Mouse (Mus musculus) heart, adult 2 months (tissue): ENCODE results near the gene Efna2. TPM values are rescaled to one million over a fixed set of nuclear protein-coding genes. Genes with fewer than 3 reads are reported as not detected.

ENCODE experiments used
- DNase-seq, 2 experiments: peaks; one replicate each; pipeline ENCODE4 v3.0.0; 2021
- H3K27ac ChIP-seq: fragments of 200-600 bp; 2 replicates; pipeline ENCODE4 v1.8.1; 2022
- H3K27me3 ChIP-seq: fragments of 200-500 bp; 2 replicates; pipeline ENCODE4 v1.6.1; 2012; ENCODE audit warnings: mild to moderate bottlenecking, low read length, inconsistent platforms, mixed read lengths; ENCODE audit not compliant: control insufficient read depth, insufficient read depth
- H3K36me3 ChIP-seq: fragments of 200-500 bp; 2 replicates; pipeline ENCODE4 v1.6.1; 2012; ENCODE audit warnings: low read length, inconsistent platforms; ENCODE audit not compliant: control insufficient read depth, insufficient read depth
- H3K4me1 ChIP-seq: fragments of 200-500 bp; 2 replicates; pipeline ENCODE4 v1.6.1; 2011; ENCODE audit warnings: low read length; ENCODE audit not compliant: control insufficient read depth, insufficient read depth
- H3K4me3 ChIP-seq: fragments of 200-600 bp; 2 replicates; pipeline ENCODE4 v1.8.1; 2022
- H3K79me2 ChIP-seq: fragments of 200-500 bp; replicated peaks from 2 replicates; pipeline ENCODE4 v1.6.1; 2012; ENCODE audit warnings: mild to moderate bottlenecking, inconsistent platforms, low read length, moderate library complexity, mixed read lengths; ENCODE audit not compliant: control insufficient read depth, insufficient read depth
- H3K9ac ChIP-seq: fragments of 200-500 bp; 2 replicates; pipeline ENCODE4 v1.6.1; 2012; ENCODE audit warnings: low read depth, mild to moderate bottlenecking, control low read depth, inconsistent platforms, low read length, mixed read lengths
- CTCF ChIP-seq: fragments of 200-600 bp; IDR thresholded peaks from 2 replicates; pipeline ENCODE4 v1.8.1; 2022; ENCODE audit warnings: antibody characterized with exemption, mild to moderate bottlenecking, moderate library complexity
- EP300 ChIP-seq: fragments of 200-500 bp; IDR thresholded peaks from 2 replicates; pipeline ENCODE4 v1.6.1; 2011; ENCODE audit warnings: low read depth, low read length, control low read depth; ENCODE audit not compliant: insufficient read depth
- POLR2A ChIP-seq: fragments of 200-500 bp; IDR thresholded peaks from 2 replicates; pipeline ENCODE4 v1.6.1; 2011; ENCODE audit warnings: mild to moderate bottlenecking, low read depth, low read length, control low read depth; ENCODE audit not compliant: insufficient read depth
- WGBS: fragments of 180-500 bp; shearing (Covaris S2); methylation state at CpG from one replicate; pipeline ENCODE4 v1.1.7; 2018; 5-methylcytosine and 5-hydroxymethylcytosine counted together
- intact Hi-C: fragments of 180-260 bp; cut with DNase I; formaldehyde crosslinking; loops from one replicate; pipeline ENCODE4 v1.15.1; 2025
- polyA plus RNA-seq: library from polyadenylated mRNA; depleted of rRNA; stranded (reverse); fragments of >200 nt; gene quantifications from 2 replicates; pipeline ENCODE4 v1.2.3, GENCODE M21; 2012
- total RNA-seq, 2 experiments: library from RNA; stranded (reverse); gene quantifications; 2 replicates each; pipeline ENCODE4 v1.2.3; 2021

Efna2 gene
- total and polyA plus RNA-seq, 3 experiments = 0.86 to 1.7 (median 1.1) TPM

DNA sequence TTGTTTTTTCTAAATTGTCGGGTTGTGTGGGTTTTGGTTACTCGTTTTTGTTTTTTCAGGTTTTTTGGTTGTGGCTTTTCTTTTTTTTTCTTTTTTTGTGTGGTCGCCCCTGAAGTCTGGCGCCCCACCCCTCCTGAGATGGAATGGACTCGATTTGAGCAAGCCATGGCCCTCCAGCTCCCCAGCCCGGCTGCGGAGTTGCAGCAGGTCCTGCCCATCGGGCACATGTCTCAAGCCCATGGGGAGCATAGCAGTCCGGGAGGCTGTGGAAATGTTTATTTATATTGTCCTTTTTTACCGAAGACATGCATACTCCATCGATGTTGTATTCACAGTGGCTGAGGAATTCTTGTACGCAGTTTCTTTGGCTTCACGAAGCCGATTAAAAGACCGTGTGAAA is 8.0 kb upstream of the Efna2 start:
- Histone ChIP-seq H3K9ac (no peak overlapping the region), H3K4me1 (peaks cover 6% of the 10 kb centered on the region), H3K4me3 (no peak overlapping the region), H3K36me3 (peaks cover 2% of the 10 kb centered on the region), H3K27me3 (no peaks in the 10 kb centered on the region), H3K79me2 (peaks cover 5% of the 10 kb centered on the region), H3K27ac (no peak overlapping the region)
- no peak for TF ChIP-seq POLR2A
- 81% methylated on average over 15 of the region's 15 CpGs for WGBS
- DNase-seq = no peak
- intact Hi-C loops = loop anchor here (10.0 kb wide), 1 partner anchor 154 kb away; the partner anchor contains the start of genes 2310011J03Rik, Pcsk4 and Reep6

DNA sequence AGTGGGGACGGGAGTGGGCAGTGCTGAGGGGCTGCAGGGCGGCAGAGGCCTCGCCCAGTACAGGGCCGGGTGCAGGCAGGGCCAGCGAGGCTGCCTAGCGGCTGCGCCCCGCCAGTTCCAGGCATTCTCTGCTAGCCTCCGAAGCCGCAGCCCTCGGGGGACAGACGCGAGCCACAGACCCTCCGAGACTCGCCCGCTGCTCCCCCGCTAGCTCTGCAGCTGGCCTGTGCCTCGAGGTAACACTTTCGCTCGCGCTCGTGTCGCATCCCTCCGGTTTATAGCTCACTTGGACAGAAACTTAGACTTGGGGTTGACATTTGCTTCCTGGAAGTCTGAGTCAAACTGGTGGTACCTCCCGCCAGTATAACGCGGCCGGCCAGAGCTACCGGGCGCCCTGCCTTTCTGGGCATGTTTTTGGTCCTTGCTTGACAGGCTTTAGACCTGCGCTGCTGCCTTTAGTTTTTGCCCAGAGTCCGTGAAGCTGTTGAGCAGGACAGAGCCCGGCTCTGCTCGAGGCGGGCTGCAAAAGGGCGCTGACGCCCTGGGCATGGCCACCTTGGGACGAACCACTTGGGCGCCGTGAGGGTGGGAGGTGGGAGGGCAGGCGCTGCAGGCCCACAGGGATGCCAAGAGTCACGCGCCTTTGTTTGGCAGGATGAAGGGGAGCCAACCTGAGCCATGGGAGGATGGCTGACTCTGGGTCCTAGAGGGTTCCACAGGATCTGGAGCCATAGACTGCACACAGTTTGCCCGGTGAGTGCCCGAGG is 7.3 kb upstream of the Efna2 start:
- Histone ChIP-seq H3K79me2 (peaks cover 5% of the 10 kb centered on the region), H3K27ac (peak overlapping the region; percentile 97), H3K4me1 (peaks cover 6% of the 10 kb centered on the region), H3K27me3 (no peaks in the 10 kb centered on the region), H3K4me3 (peak overlapping the region; percentile 63), H3K9ac (no peak overlapping the region), H3K36me3 (peaks cover 2% of the 10 kb centered on the region)
- DNase-seq = peak; percentile 46 to 55
- TF ChIP-seq POLR2A (no peak), CTCF (no peak), EP300 (no peak)
- intact Hi-C loops = loop anchor here (10.0 kb wide), 1 partner anchor 153 kb away; the partner anchor contains the start of genes 2310011J03Rik, Pcsk4 and Reep6
- 76% methylated on average over 45 of the region's 45 CpGs for WGBS

- intact Hi-C loops = loop anchor here (10.0 kb wide), 1 partner anchor 152 kb away; the partner anchor contains the start of genes 2310011J03Rik, Pcsk4 and Reep6
- whole genome bisulfite sequencing = 5% methylated on average over 35 of the region's 35 CpGs
- peaks cover 5% of the 10 kb centered on the region for H3K79me2 ChIP-seq
Observed at GRCm38 (mm10) chr10:80172527-80173292, 6.6 kb upstream of the Efna2 start, which contains the start of gene 1600002K03Rik. 1600002K03Rik (plus strand) TSS chr10:80172944.

DNA sequence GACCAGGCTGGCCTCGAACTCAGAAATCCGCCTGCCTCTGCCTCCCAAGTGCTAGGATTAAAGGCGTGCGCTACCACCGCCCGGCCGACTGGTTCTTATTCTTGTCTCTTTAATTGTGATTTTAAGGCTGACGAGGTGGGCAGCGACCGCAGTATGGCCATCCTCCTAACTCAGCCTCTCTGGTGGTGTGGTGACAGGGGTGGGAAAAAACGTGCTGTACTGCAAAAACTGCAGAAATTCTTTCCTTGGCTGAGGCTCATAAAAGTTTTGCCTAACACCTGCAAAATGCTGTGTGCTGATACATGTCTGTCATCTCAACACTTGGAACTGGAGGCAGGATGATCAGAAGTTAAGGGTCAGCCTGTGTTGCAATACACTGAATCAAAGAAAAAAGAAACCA is 5.9 kb upstream of the Efna2 start:
- H3K36me3 ChIP-seq = peaks cover 2% of the 10 kb centered on the region
- no peak for TF ChIP-seq EP300
- no peak for TF ChIP-seq CTCF
- no peak for TF ChIP-seq POLR2A
- H3K4me3 ChIP-seq = peak overlapping the region; percentile 63
- no peaks in the 10 kb centered on the region for H3K27me3 ChIP-seq
- H3K27ac ChIP-seq = peak overlapping the region; percentile 97
- peaks cover 5% of the 10 kb centered on the region for H3K4me1 ChIP-seq
- DNase-seq = no peak
- WGBS = 6% methylated on average over 11 of the region's 11 CpGs
- H3K9ac ChIP-seq = peak overlapping the region; percentile 69
- H3K79me2 ChIP-seq = peaks cover 5% of the 10 kb centered on the region
- intact Hi-C loops = loop anchor here (10.0 kb wide), 1 partner anchor 151 kb away; the partner anchor contains the start of genes 2310011J03Rik, Pcsk4 and Reep6

More at GRCm38 (mm10) chr10:80172527-80173292, 6.6 kb upstream of the Efna2 start, which contains the start of gene 1600002K03Rik:
- DNase-seq = peak; percentile 93 to 94
- peak within 1 kb of the TSS; percentile 73 for H3K9ac ChIP-seq
- TF ChIP-seq CTCF (no peak), POLR2A (peak; percentile 85), EP300 (peak; percentile 76)
- no peaks in the 10 kb centered on the region for H3K27me3 ChIP-seq
- H3K27ac ChIP-seq = peak within 1 kb of the TSS; percentile 97
- peak within 1 kb of the TSS; percentile 63 for H3K4me3 ChIP-seq
- H3K4me1 ChIP-seq = peaks cover 6% of the 10 kb centered on the region
- H3K36me3 ChIP-seq = peaks cover 2% of the 10 kb centered on the region

- intact Hi-C loops = loop anchor here (10.0 kb wide), 1 partner anchor 151 kb away; the partner anchor contains the start of genes 2310011J03Rik, Pcsk4 and Reep6
- 83% methylated on average over 10 of the region's 10 CpGs for WGBS
- Histone ChIP-seq H3K36me3 (no peaks in the 10 kb centered on the region; the same call in 1 of the 2 replicates), H3K27ac (no peak overlapping the region), H3K27me3 (no peaks in the 10 kb centered on the region), H3K4me1 (peaks cover 3% of the 10 kb centered on the region; the same call in 1 of the 2 replicates), H3K79me2 (peaks cover 5% of the 10 kb centered on the region), H3K4me3 (no peak overlapping the region), H3K9ac (no peak overlapping the region)
- TF ChIP-seq CTCF = no peak
- no peak for DNase-seq
Observed at GRCm38 (mm10) chr10:80173955-80174640, 5.2 kb upstream of the Efna2 start.
